Mouse (Mus musculus) thymus, adult 18-20 months (tissue): ENCODE measurements around the gene Hist1h3b.
"Not testable (repeated sequence)": the region's sequence is repeated elsewhere in the genome, so short reads cannot be mapped to it uniquely, and the experiment has no call there.

Experiments used
- DNase-seq, 2 experiments: peaks; one replicate each; pipeline ENCODE4 v3.0.0; 2022; ENCODE audit warnings: mixed read lengths in 2 of 2

The Hist1h3b gene

DNA sequence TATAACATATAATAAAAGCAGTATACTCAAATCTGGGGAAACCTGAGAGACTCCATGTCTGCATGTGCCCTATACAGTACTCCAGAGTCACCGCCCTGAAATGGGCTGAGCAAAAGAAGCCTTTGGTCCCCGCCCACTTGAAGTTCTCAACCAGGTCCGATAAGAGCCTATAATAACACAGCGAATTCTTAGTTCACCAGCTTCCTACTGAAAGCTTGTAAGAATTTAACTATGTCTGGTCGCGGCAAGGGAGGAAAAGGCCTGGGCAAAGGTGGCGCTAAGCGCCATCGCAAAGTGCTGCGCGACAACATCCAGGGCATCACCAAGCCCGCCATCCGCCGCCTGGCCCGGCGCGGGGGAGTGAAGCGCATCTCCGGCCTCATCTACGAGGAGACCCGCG lies 4.7 kb downstream of the Hist1h3b start, which contains the start of gene Hist1h4b:
Gene Hist1h4b, plus strand, starts transcription at position 224 of the 400 bp plus-strand sequence.
- peak; percentile 75 to 93 for DNase-seq

DNA sequence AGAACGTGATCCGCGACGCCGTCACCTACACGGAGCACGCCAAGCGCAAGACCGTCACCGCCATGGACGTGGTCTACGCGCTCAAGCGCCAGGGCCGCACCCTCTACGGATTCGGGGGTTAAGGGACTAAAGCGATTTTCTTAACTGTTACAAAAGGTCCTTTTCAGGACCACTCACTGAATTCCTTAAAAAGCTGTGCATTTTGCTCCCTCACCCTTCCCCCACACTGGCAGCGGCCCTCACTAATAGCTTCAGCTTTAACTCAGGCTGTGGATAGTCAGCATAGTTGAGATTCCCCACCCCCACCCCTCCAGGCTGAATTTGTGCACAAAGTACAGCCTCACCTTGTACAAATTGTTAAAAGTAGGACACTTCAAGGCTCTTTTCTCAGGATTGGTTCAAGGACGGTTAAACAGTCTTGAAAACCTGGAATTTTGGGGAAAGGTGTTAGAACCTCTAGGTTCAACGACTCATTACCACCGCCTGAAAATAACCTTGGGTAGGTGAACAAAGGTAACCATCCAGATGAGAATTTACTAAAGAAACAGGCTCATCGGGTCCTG lies 5.2 kb downstream of the Hist1h3b start:
- DNase-seq = no peak

DNA sequence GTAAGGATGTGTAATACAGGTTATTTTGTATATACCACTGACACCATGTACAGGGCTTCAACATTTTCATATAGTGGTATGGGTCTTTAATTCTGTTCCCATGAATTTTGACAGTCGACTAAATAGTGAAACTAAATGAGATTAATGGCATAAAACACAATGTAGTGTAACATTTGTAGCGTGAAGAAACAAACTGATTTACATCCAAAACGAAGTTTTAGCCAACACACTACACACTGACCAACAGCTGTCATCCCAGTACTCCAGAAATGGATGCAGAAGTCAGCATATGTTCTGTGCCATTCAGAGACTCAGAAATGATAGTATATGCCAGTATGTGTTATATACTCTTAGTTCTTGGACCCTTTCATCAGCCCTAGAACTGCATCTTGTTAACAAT lies 5.9 kb downstream of the Hist1h3b start:
- no peak for DNase-seq

DNA sequence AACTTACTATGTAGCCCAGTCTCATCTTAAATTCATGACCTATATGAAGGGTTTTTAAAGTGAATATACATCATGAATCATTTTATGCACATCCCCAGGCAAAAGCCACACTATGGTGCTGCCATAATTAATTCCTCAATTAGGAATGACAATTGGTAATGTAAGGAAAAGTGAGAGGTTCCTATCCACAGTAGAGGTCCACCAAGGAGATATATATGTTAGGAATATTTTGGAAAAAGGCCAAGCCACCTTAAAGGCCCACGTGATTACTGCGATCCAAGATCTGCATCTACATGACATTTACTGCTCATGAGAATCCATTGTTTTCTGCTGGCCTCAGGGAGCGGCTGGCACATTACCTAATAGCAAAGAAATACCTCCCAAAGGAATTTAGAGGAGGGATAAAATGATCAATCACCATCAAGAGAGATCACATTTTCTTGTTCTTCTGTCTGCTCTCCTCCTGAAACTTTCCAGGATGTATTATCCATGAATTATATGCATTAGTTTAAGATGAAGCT lies 7.2 kb downstream of the Hist1h3b start:
- no peak for DNase-seq

DNA sequence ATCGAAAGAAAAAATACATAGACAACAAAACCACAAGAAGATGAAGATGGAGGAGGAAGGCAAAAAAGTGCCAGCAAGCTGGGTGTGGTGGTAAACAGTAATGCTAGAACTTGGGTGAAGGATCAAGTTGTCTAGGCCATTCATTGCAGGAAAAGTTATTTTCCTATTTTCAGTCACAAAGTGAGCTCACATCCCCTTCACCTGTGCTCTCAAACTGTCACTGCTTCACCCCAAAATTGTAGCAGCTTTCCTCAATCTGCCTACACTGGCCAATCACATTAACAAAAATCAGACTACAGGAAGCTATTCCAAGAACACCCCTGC lies 7.8 kb downstream of the Hist1h3b start:
- DNase-seq = peak in 1 of 2 experiments; percentile 49

DNA sequence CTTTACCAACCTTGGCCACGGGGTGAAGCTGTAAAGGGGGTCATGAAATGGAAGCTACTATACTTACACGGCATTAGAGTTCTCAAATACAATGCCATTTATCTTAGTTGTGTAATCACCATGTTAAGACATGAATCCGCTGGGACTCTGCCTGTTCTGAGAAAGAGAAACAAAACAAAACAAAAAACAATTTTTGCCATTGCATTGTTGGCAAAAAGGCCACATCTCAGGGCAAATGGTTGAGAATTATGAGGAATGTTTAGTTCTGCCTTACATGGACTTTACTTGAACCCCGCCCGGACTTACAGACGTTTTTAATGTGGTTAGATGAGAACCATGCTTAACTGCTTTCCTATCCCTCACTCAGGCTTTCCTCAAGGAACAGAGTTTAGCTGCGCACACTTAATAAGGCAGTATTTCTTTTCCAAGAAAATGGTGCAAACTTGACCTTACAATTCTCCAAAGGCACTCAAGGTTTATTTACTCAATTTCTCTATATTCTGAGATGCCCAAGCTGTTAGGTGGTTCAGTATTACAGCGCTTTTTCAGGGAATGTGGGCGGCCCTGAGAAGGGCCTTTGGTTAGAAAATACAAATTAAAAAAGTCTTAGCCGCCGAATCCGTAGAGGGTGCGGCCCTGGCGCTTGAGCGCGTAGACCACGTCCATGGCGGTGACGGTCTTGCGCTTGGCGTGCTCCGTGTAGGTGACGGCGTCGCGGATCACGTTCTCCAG lies 8.3 kb downstream of the Hist1h3b start:
- no peak for DNase-seq

DNA sequence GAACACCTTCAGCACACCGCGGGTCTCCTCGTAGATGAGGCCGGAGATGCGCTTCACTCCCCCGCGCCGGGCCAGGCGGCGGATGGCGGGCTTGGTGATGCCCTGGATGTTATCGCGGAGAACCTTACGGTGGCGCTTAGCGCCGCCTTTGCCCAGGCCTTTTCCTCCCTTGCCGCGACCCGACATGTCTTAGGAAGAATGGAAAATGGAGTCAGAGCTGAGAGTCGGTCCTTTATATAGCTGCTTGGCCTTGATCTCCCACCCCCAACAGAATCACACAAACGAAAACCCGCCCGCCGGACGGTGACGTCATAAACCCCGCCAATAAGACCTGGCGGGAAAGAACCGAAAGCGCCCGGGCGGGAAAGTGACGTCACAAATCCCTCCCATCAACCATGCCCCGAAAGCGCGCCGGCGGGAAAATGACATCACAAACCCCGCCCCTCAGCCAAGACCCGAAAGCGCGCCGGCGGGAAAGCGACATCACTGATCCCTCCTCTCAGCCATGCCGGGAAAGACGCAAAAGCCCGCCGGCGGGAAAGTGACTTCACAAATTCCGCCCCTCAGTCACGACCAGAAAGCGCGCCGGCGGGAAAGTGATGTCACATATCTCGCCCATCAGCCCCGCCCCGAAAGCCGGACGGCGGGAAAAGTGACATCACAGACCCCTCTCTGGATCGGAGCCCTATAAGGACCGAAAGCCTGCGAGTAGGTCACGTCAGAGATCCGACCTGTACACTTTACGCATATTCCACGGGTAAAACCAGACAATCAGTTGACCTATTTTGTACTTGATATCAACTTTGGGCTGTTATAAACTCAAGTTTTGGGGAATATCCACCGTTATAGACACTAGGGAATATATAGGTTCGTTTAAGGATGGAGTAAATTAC lies 9.2 kb downstream of the Hist1h3b start, which contains the start of gene Hist1h4a:
Gene Hist1h4a, minus strand, starts transcription at position 259 of the 893 bp plus-strand sequence.
- DNase-seq = peak; percentile 94 to 98

DNA sequence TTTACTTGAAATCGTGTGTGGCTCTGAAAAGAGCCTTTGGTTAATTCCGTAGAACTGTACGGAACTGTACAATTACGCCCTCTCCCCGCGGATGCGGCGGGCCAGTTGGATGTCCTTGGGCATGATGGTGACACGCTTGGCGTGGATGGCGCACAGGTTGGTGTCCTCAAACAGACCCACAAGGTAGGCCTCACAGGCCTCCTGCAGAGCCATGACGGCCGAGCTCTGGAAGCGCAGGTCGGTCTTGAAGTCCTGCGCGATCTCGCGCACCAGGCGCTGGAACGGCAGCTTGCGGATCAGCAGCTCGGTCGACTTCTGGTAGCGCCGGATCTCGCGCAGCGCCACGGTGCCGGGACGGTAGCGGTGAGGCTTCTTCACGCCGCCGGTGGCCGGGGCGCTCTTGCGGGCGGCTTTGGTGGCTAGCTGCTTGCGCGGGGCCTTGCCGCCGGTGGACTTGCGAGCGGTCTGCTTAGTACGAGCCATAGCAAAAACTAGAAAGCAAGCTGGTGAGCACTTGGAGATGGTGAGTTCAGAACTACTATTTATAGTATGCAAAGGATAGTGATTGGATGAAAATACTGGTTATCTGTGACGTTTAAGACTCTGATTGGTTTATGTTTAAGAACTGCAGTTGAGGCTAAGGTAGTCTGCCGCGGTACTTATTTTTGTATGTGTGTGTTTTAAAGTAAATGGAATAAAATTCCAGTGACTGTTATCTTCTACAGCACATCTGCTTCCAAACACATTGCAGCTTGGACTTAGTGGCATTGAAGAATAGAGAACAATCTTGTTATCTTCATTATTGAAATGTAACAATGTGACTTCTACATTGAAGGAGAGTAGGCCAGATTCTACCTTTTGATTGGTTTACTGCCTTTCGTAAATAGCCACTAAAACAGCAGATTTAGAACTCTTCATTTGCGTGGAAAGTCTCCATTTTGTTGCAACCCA lies 10.1 kb downstream of the Hist1h3b start, which contains the start of gene Hist1h3a:
Gene Hist1h3a, minus strand, starts transcription at position 516 of the 951 bp plus-strand sequence.
- DNase-seq = peak; percentile 34 to 65

DNA sequence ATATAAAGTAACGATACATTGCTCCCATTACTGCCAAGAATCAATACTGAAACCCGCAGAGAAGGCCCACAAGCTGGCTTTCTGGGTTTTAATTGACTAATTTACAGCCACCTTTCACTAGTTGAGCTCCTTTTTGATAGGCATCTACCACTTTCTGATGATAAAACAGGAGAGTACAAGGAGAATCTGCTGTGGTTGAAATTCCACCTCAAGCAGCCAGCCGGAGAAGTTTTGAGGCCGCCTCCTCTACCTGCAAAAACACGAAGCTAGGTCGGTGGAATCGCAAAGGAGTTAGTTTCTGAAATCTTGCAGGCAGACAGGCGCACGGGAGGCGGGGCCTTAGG lies 11.1 kb downstream of the Hist1h3b start:
- DNase-seq = no peak

DNA sequence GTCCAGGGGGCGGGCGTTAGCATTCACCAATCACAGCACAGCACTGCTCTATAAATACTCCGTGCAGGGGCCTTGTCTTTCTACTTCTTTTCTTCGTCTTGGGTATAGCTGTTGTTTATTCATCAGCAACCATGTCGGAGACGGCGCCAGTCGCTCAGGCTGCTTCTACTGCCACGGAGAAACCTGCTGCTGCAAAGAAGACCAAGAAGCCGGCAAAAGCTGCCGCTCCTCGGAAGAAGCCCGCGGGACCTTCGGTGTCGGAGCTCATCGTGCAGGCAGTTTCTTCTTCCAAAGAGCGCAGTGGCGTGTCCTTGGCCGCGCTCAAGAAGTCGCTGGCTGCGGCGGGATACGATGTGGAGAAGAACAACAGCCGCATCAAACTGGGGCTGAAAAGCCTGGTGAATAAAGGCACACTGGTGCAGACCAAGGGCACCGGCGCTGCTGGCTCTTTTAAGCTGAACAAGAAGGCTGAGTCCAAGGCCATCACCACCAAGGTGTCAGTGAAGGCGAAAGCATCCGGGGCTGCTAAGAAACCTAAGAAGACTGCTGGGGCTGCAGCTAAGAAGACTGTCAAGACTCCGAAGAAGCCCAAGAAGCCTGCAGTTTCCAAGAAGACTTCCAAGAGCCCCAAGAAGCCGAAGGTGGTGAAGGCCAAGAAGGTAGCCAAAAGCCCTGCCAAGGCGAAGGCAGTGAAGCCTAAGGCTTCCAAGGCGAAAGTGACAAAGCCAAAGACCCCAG lies 11.7 kb downstream of the Hist1h3b start, which contains the start of gene Hist1h1a:
Gene Hist1h1a, plus strand, starts transcription at position 81 of the 738 bp plus-strand sequence.
- peak; percentile 81 to 86 for DNase-seq

DNA sequence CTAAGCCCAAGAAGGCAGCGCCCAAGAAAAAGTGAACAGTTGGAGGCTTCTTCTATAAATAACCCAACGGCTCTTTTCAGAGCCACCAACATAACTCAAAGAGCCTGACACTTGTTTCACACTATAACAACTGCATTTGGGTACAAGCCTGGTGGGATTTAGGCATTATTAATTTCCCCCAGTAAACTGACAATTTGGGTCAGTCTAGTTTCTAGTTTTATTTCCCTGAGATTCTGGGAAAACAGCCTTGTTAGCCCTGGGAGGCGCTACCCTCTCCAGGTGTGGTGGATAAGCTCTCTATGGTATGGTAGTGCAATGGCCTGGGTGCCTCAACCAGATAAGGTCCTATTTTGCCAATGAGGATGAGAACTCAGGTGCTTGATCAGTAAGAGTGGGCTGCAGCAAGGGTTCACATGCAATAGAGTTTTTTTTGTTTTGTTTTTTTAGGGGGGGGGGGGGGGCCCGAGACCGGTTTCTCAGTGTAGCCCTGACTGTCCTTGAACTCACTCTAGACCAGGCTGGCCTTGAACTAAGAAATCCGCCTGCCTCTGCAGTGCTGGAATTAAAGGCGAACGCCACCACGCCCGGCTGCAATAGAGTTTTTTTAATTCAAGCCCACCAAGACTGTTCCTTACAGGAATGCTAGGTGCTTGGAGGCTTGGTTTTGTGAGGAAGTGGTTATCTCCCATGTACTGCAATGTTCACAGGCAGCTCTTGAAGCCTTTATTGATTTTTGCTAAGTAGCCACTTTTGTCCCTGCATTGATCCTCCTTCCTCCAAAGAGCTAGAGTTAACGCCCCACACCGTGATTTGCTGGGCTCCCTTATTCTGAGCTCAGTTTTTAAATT lies 12.5 kb downstream of the Hist1h3b start:
- DNase-seq = peak in 1 of 2 experiments; percentile 9

DNA sequence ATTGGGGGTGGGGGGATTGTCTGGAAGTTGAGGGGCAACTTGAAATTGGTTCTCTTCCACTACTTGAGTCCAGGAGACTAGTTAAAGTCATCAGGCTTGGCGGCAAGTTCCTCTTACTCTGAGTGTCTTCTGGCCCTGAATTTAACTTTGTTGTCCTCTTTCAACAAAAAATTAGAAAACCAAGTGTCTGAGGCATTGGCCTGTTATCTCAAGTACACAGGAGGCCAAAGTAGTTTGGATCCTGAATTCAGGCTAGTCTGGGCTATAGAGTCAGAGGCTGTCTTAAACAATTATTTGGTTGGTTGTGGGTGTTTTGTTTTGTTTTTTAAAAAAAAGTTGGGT lies 13.1 kb downstream of the Hist1h3b start:
- DNase-seq = no peak

DNA sequence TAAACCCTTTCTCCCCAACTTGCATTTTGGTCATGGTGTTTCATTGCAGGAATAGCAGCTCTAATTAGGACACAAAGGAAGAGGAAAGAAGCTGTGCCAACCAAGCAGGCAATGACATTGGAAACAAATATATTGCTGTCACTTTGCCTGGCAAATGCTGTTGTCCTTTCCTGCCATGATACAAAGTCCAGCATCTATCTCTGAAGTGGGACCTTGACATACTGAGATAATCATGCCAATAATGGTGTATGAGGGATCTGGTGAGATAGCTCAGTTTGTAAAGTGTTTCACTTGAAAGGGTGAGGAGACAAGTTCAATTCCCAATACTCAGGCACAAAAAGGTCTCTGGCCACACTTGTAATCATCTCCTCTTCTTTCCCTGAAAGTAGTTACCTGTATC lies 14.7 kb downstream of the Hist1h3b start:
- no peak for DNase-seq

DNA sequence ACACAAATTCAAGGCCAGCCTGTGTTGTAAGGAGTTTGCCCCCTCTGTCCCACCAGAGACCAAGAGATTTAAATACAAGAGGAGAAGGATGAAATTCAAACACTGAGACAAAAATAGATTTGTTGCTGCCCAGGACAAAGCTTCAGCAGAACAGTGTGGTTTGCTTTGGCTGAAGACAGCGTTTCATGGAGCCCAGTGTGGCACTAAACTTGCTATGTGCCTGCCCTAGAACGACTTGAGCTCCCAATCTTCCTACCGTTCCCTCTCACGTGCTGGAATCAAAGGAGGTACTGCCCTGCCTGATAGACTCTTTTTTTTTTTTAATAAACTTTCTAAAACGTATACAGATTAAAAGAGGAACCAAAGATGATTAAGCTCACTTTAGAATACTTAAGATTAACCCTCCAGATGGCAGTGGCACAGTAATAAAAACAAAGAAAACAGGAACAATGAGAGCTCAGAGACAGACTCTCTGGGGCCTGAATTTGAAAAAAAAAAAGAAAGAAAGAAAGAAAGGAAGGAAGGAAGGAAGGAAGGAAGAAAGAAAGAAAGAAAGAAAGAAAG lies 16.8 kb downstream of the Hist1h3b start:
- no peak for DNase-seq

DNA sequence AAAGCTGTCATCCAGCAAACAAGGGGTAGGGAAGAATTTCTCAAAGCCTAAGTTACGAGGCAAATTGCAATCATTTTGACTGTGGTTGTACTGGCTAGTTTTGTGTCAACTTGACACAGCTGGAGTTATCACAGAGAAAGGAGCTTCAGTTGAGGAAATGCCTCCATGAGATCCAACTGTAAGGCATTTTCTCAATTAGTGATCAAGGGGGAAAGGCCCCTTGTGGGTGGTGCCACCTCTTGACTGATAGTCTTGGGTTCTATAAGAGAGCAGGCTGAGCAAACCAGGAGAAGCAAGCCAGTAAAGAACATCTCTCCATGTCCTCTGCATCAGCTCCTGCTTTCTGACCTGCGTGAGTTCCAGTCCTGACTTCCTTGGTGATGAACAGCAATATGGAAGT lies 17.5 kb downstream of the Hist1h3b start, which contains the start of gene Trim38:
Gene Trim38, plus strand, starts transcription at position 301 of the 400 bp plus-strand sequence.
- DNase-seq = not testable (repeated sequence)

DNA sequence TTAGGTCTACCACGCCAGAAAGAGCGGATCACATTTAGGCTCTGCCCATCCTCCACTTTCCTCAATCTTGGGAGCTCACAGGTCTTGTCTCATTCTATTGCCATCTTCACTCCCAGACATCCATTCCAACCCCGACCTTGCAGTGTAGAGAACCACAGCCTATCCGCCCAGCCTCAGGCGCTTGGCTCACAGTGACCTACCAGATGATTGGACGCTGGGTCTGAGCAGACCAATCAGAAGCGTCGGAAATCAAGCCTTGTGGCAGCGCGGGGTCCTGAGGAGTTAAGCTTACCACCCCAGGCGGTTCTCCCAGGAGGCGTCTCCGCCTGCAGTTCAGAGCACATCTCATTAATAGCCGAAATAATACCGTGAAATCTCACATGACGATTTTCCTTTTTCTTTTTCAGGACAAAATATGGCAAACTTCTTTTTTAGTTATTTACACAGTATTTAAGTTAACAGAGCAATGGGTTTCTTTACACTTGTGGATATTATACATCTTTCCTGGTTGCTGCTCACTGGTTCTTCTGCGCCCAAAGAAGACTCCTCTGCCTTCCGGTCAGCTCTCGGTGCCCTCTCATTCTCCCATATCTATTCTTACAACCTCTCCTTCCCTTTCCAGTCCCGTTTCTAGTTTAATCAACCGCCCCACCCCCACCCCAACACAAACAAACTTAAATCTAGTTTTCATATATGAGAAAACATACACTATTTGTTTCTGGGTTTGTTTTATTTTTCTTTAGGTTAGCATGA lies 20.7 kb downstream of the Hist1h3b start:
- DNase-seq = no peak

DNA sequence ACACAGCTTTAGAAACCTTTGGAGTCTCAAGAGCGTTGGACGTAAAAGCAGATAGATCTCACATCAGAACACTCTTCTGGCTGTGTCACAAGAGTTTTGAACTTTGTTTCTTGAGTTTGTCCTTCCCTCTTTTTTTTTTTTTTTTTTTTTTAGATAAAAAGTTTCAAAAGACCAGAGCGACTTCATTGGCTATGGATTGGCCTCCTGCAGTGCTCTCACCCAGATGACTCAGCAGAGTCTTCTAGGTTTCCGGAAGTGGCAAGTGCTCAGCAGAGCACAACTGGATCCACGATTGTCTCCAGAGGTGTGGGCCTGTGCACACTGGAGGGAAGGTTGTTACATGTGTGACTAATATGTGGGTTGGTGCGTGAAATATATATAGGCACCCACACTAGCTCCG lies 26.3 kb downstream of the Hist1h3b start:
- DNase-seq = no peak

DNA sequence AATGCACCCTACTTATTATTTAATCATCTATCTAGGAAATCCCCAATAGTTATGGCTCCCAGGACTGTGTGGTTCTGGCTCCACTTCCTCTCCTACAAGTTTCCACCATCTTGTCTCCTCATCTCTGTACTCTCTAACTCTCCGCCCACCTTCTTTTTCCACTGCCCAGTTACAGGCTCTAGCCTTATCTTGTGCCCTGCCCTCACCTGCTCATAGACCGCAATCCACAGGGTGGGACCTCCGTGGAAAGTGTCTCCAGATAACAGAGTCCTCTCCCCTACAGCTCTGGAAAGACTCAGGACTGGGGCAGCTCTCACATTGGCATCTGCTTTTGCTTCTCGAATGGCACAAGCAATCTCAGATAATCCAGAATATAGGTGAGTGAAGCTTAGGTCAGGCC lies 27.0 kb downstream of the Hist1h3b start:
- DNase-seq = no peak

DNA sequence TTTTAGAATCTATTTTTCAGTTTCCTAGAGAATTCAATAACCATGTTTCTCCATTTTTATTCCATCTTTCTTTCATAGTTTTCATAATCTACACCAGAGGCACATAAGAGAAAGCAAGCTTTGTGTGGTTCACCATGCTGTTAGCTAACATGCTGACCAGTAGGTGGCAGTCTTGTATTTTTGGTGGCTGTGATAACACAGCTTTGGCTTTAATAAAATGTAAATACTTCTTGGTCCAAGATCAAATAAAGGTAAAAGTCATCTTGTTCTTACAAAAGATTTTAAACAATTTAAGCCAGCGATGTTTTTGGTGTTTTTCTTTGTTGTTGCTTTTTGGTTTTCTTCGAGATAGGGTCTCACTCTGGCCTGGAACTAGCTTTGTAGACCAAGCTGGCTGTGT lies 40.5 kb downstream of the Hist1h3b start:
- DNase-seq = no peak
